Mouse (Mus musculus) Muller cell, postnatal 12 days (primary cell): ENCODE results near the gene Cldn3.

Source experiments
- DNase-seq: peaks from one replicate; pipeline ENCODE4 v3.0.0-alpha.2; 2015; ENCODE audit errors: inconsistent ontology term

Gene Cldn3

GRCm38 (mm10) chr5:135035608-135036359, 49.8 kb downstream of the Cldn3 start:
- DNase-seq: no peak
